Mouse (Mus musculus): ENCODE data around the gene Cdh4. TPM values are rescaled to one million over a fixed set of nuclear protein-coding genes. Genes with fewer than 3 reads are reported as not detected.

Gene Cdh4
- polyA plus RNA-seq, 1 experiment from 2014 or later: 2.5 TPM

DNA sequence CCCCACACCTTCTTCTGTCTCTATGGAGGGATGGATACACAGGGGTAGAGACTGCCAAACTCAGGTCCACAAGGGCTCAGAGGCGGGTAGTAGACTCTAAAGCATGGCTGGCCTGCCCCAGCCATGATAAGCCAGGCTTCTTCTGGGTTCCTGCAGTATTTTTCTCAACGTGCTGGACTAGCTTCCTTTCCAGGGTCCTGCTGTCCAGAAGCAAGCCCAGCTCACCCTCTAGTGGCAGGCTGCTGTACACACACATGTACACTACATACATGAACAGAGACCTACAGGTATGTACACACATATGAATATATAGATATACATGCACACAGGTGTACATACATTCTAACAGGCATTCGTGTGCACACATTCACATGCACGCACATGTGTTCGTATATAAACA, 430.5 kb downstream of the Cdh4 start:
- 0 out of 2 replicates have a peak, but pooled peaks have one; percentile 1 for ATAC-seq (ENCODE audit: insufficient number of reproducible peaks, insufficient read depth, low FRiP score, low read depth)
- H3K9me3 ChIP-seq (ENCODE audit: control insufficient read depth, low read depth, low read length): no peaks in the 10 kb centered on the region
- H3K4me1 ChIP-seq (ENCODE audit: control insufficient read depth, insufficient read depth, low read length): no peaks in the 10 kb centered on the region
- no peak overlapping the region for H3K4me2 ChIP-seq (replicated peaks; ENCODE audit: low read depth, low read length)
- no peaks in the 10 kb centered on the region for H3K36me3 ChIP-seq (ENCODE audit: control insufficient read depth, insufficient read depth, low read length)
- H3K9ac ChIP-seq (replicated peaks; ENCODE audit: low read depth, low read length): no peak overlapping the region
- H3K27me3 ChIP-seq (ENCODE audit: control insufficient read depth, insufficient read depth, low read length): no peaks in the 10 kb centered on the region
- H3K27ac ChIP-seq (ENCODE audit: low read length): no peak overlapping the region
- no peak overlapping the region for H3K4me3 ChIP-seq (ENCODE audit: low read depth, low read length)
- WGBS: 59% methylated on average over 5 of the region's 5 CpGs

DNA sequence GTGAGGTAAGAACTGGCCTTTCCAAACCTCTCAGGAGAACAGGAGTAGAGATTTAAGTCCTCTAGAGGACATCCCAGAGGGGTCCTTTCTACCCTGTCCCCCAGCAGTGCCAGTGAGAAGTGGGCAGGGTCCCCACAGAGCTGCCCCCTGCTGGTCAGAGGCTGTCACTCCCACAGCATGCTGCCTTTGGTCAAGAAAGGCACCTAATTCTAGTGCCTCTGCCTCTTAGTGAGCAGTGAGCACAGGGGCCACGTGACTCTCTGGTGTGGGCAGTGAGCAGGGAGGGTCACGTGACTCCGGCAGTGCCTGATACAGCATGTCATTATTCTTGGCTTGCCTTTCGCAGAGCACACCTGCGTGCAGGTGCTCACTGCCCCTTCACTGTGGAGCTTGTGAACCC, 431.1 kb downstream of the Cdh4 start:
- no peak overlapping the region for H3K9ac ChIP-seq (replicated peaks; ENCODE audit: low read depth, low read length)
- H3K4me3 ChIP-seq (ENCODE audit: low read depth, low read length): no peak overlapping the region
- no peaks in the 10 kb centered on the region for H3K36me3 ChIP-seq (ENCODE audit: control insufficient read depth, insufficient read depth, low read length)
- no peak overlapping the region for H3K4me2 ChIP-seq (replicated peaks; ENCODE audit: low read depth, low read length)
- no peaks in the 10 kb centered on the region for H3K9me3 ChIP-seq (ENCODE audit: control insufficient read depth, low read depth, low read length)
- WGBS: 31% methylated on average over 5 of the region's 5 CpGs
- H3K27me3 ChIP-seq (ENCODE audit: control insufficient read depth, insufficient read depth, low read length): no peaks in the 10 kb centered on the region
- no peak overlapping the region for H3K27ac ChIP-seq (ENCODE audit: low read length)
- ATAC-seq (ENCODE audit: insufficient number of reproducible peaks, insufficient read depth, low FRiP score, low read depth): no peak
- no peaks in the 10 kb centered on the region for H3K4me1 ChIP-seq (ENCODE audit: control insufficient read depth, insufficient read depth, low read length)

DNA sequence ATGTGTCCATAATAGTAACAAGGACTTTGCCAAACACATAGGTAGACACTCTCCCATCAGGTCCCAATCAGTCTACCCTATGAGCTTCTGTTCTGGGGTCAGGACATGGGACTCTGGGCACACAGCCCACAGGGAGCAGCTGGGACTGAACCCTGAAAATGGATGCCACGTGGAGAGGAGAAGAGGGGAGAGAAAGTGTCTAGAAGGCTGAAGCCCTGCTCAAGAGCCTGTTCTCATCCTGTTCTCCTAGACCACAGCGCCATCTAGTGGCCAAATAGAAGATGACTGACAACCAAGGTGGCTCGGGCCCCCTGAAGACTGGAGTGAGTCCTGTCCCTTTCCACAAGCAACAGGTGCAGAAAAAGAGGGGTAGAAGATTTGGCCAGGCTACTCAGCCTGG, 432.9 kb downstream of the Cdh4 start:
- no peaks in the 10 kb centered on the region for H3K27me3 ChIP-seq (ENCODE audit: control insufficient read depth, insufficient read depth, low read length)
- H3K27ac ChIP-seq (ENCODE audit: low read length): no peak overlapping the region
- peak; percentile 38; the same call in 1 of the 2 replicates for ATAC-seq (ENCODE audit: insufficient number of reproducible peaks, insufficient read depth, low FRiP score, low read depth)
- no peak overlapping the region for H3K9ac ChIP-seq (replicated peaks; ENCODE audit: low read depth, low read length)
- H3K9me3 ChIP-seq (ENCODE audit: control insufficient read depth, low read depth, low read length): no peaks in the 10 kb centered on the region
- no peak overlapping the region for H3K4me2 ChIP-seq (replicated peaks; ENCODE audit: low read depth, low read length)
- no peaks in the 10 kb centered on the region for H3K36me3 ChIP-seq (ENCODE audit: control insufficient read depth, insufficient read depth, low read length)
- H3K4me1 ChIP-seq (ENCODE audit: control insufficient read depth, insufficient read depth, low read length): no peaks in the 10 kb centered on the region
- WGBS: 2% methylated on average over 3 of the region's 3 CpGs
- no peak overlapping the region for H3K4me3 ChIP-seq (ENCODE audit: low read depth, low read length)

DNA sequence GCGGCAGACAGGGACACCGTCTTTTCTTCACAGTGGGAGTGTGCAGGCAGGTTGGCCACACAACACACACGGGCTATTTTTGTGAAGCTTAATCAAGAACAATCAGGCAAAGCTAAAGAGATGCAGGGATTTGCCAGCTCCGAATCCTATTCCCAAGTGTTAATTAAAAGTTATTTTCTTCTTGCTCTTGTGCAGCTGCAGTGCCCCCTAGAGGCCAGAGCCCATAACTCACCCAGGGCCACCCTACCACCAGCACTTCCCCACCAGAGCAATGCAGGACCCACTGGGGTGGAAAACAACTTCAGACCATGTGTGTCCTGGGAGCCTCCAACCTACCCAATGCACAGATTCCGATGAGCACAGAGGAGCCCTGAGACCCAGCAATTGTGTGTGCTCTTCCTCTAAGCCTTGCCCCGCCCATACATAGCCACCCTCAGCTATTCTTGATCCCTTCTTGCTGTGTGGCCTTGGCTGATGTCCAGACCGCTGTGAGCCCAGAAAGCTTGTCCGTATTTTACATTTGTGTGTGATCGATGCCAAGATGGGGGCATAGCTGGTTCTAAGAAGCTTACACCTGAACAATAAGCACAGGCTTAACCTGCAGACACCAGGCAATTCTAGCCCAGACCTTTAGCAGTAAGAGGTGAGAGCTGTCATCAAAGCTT, 435.5 kb downstream of the Cdh4 start:
- Histone ChIP-seq H3K27me3 (ENCODE audit: control insufficient read depth, insufficient read depth, low read length) (no peaks in the 10 kb centered on the region), H3K36me3 (ENCODE audit: control insufficient read depth, insufficient read depth, low read length) (no peaks in the 10 kb centered on the region), H3K9ac (replicated peaks; ENCODE audit: low read depth, low read length) (no peak overlapping the region), H3K4me3 (ENCODE audit: low read depth, low read length) (no peak overlapping the region), H3K4me2 (replicated peaks; ENCODE audit: low read depth, low read length) (no peak overlapping the region), H3K9me3 (ENCODE audit: control insufficient read depth, low read depth, low read length) (no peaks in the 10 kb centered on the region), H3K4me1 (ENCODE audit: control insufficient read depth, insufficient read depth, low read length) (no peaks in the 10 kb centered on the region), H3K27ac (ENCODE audit: low read length) (no peak overlapping the region)
- 67% methylated on average over 9 of the region's 9 CpGs for WGBS
- ATAC-seq (ENCODE audit: insufficient number of reproducible peaks, insufficient read depth, low FRiP score, low read depth): no peak

DNA sequence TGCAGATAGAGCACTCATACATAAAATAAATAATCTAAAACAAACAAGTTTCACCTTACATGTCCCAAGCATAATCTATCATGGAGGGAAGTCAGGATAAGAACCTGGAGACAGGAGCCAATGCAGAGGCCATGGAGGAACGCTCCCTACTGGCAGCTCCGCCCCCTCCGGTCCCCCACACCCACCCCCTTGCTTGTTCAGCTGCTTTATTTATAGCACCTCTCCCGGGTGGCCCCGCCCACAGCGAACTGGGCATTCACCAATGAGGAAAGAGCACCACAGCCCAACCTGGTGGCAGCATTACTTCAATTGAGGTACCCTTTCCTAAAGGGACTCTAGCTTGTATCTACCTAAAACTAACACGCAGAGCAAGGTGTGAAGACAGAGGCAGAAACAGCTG, 442.3 kb downstream of the Cdh4 start:
- 35% methylated on average over 7 of the region's 7 CpGs for WGBS
- Histone ChIP-seq H3K4me3 (ENCODE audit: low read depth, low read length) (no peak overlapping the region), H3K27me3 (ENCODE audit: control insufficient read depth, insufficient read depth, low read length) (no peaks in the 10 kb centered on the region), H3K4me2 (replicated peaks; ENCODE audit: low read depth, low read length) (no peak overlapping the region), H3K9ac (replicated peaks; ENCODE audit: low read depth, low read length) (no peak overlapping the region), H3K9me3 (ENCODE audit: control insufficient read depth, low read depth, low read length) (no peaks in the 10 kb centered on the region), H3K36me3 (ENCODE audit: control insufficient read depth, insufficient read depth, low read length) (no peaks in the 10 kb centered on the region), H3K4me1 (ENCODE audit: control insufficient read depth, insufficient read depth, low read length) (no peaks in the 10 kb centered on the region), H3K27ac (ENCODE audit: low read length) (no peak overlapping the region)
- 0 out of 2 replicates have a peak, but pooled peaks have one; percentile 36 for ATAC-seq (ENCODE audit: insufficient number of reproducible peaks, insufficient read depth, low FRiP score, low read depth)

DNA sequence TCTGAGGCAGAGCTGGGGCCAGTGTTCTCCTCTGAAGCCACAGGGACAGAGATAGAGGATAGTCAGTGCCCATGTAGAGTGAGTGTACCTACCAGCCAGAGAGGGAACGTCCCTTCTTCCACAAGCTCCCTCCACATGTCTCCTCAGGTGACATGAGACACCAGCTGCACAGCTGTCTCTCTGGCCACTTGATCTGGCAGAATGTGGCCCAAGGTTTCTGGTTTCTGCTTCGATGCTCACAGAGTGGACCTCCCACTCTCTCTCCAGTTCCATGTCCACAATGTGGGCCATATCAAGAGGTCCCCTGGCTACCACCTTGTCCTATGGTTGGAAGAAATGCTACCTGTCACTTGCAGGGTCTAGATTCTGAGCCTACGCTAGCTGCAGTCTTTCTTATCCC, 448.8 kb downstream of the Cdh4 start:
- H3K9me3 ChIP-seq (ENCODE audit: control insufficient read depth, low read depth, low read length): no peaks in the 10 kb centered on the region
- ATAC-seq (ENCODE audit: insufficient number of reproducible peaks, insufficient read depth, low FRiP score, low read depth): no peak
- WGBS: 70% methylated on average over 3 of the region's 3 CpGs

DNA sequence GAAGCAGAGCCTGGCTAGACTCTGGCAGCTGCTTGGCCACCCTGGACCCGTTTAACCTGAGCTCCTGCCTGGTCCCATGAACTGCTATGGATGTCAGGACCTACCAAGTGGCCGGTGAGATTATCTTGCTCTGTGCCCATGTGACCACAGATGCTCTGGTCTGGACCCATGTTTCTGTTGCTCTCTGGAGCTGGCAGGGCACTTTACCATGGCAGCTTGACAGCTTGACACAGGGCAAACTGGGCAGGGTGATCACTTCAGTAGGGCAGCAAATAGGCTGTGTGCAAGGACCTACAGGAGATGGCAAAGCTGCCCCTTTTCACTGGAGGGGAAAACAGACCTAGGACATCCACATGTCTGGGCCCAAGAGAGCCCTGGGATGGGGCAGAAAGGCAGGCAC, 454.7 kb downstream of the Cdh4 start:
- Histone ChIP-seq H3K27me3 (ENCODE audit: control insufficient read depth, insufficient read depth, low read length) (no peaks in the 10 kb centered on the region), H3K4me1 (ENCODE audit: control insufficient read depth, insufficient read depth, low read length) (no peaks in the 10 kb centered on the region), H3K4me2 (replicated peaks; ENCODE audit: low read depth, low read length) (no peak overlapping the region), H3K36me3 (ENCODE audit: control insufficient read depth, insufficient read depth, low read length) (no peaks in the 10 kb centered on the region), H3K9ac (replicated peaks; ENCODE audit: low read depth, low read length) (no peak overlapping the region), H3K27ac (ENCODE audit: low read length) (no peak overlapping the region), H3K9me3 (ENCODE audit: control insufficient read depth, low read depth, low read length) (no peaks in the 10 kb centered on the region), H3K4me3 (ENCODE audit: low read depth, low read length) (no peak overlapping the region)
- no peak for ATAC-seq (ENCODE audit: insufficient number of reproducible peaks, insufficient read depth, low FRiP score, low read depth)
- 84% methylated on average over 2 of the region's 2 CpGs for WGBS

More for the DNA sequence above, 448.8 kb downstream of the Cdh4 start:
- Histone ChIP-seq H3K4me1 (ENCODE audit: control insufficient read depth, insufficient read depth, low read length) (no peaks in the 10 kb centered on the region), H3K9ac (replicated peaks; ENCODE audit: low read depth, low read length) (no peak overlapping the region), H3K4me2 (replicated peaks; ENCODE audit: low read depth, low read length) (no peak overlapping the region), H3K27ac (ENCODE audit: low read length) (no peak overlapping the region), H3K27me3 (ENCODE audit: control insufficient read depth, insufficient read depth, low read length) (no peaks in the 10 kb centered on the region), H3K4me3 (ENCODE audit: low read depth, low read length) (no peak overlapping the region), H3K36me3 (ENCODE audit: control insufficient read depth, insufficient read depth, low read length) (no peaks in the 10 kb centered on the region)

DNA sequence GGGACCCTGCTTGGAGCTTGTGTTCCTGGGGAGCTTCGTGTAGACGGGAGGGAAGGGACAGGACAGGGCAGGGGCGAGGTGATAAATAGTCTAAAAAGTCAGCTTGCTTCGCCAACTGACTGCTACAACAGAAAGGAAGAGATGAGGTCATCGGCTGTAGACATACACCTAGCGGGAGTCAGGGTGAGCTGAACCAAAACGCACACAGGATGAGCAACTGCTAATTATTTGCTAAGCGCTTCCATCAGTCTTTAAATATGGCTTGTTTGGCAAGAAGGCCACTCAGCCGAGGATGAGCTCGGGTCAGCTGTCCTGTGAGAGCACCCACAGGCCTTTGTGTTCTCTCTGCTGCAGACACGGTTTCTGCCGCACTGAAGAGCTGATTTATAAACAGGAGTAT, 470.7 kb downstream of the Cdh4 start:
- WGBS: 46% methylated on average over 12 of the region's 12 CpGs
- ATAC-seq (ENCODE audit: insufficient number of reproducible peaks, insufficient read depth, low FRiP score, low read depth): no peak

DNA sequence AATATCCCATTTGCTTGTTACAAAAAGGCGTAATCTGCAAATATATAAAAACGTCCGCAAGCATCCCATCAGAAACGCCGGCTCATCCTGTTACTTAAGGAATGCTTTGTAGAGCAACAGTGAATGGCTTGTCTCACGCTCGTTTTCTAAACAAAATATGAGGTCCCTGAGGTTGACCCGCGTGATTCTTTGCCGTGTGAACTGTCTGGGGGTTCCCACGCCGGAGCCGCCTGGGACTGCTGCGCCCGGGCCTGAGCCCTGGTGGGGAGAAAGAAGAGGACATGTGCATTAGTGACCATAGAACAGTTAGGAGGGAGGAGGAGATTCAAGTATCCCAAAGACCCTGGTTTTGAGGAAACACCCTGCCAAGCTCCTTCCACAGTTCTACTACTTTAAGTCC, 471.1 kb downstream of the Cdh4 start:
- Histone ChIP-seq H3K27ac (ENCODE audit: low read length) (no peak overlapping the region), H3K4me2 (replicated peaks; ENCODE audit: low read depth, low read length) (no peak overlapping the region), H3K4me3 (ENCODE audit: low read depth, low read length) (no peak overlapping the region), H3K36me3 (ENCODE audit: control insufficient read depth, insufficient read depth, low read length) (peaks cover 23% of the 10 kb centered on the region; the same call in 1 of the 2 replicates), H3K9me3 (ENCODE audit: control insufficient read depth, low read depth, low read length) (no peaks in the 10 kb centered on the region), H3K4me1 (ENCODE audit: control insufficient read depth, insufficient read depth, low read length) (no peaks in the 10 kb centered on the region), H3K27me3 (ENCODE audit: control insufficient read depth, insufficient read depth, low read length) (no peaks in the 10 kb centered on the region), H3K9ac (replicated peaks; ENCODE audit: low read depth, low read length) (no peak overlapping the region)
- ATAC-seq (ENCODE audit: insufficient number of reproducible peaks, insufficient read depth, low FRiP score, low read depth): no peak
- 78% methylated on average over 15 of the region's 15 CpGs for WGBS

More for the DNA sequence above, 470.7 kb downstream of the Cdh4 start:
- Histone ChIP-seq H3K36me3 (ENCODE audit: control insufficient read depth, insufficient read depth, low read length) (peaks cover 20% of the 10 kb centered on the region; the same call in 1 of the 2 replicates), H3K4me3 (ENCODE audit: low read depth, low read length) (no peak overlapping the region), H3K9ac (replicated peaks; ENCODE audit: low read depth, low read length) (no peak overlapping the region), H3K4me2 (replicated peaks; ENCODE audit: low read depth, low read length) (no peak overlapping the region), H3K27ac (ENCODE audit: low read length) (no peak overlapping the region), H3K4me1 (ENCODE audit: control insufficient read depth, insufficient read depth, low read length) (no peaks in the 10 kb centered on the region), H3K9me3 (ENCODE audit: control insufficient read depth, low read depth, low read length) (no peaks in the 10 kb centered on the region), H3K27me3 (ENCODE audit: control insufficient read depth, insufficient read depth, low read length) (no peaks in the 10 kb centered on the region)

Data from stomach, embryonic 14.5 days (tissue).